Mouse (Mus musculus): ENCODE data around the gene Cdk5rap1. TPM values are rescaled to one million over a fixed set of nuclear protein-coding genes. Genes with fewer than 3 reads are reported as not detected.
A peak's percentile ranks its signal among the peaks of the same experiment; 100 is the strongest.
"Not testable (repeated sequence)": the region's sequence is repeated elsewhere in the genome, so short reads cannot be mapped to it uniquely, and the experiment has no call there.

The Cdk5rap1 gene
- polyA plus RNA-seq, 1 experiment: 23.8 TPM

- not testable (repeated sequence) for H3K4me3 ChIP-seq (ENCODE audit: low read depth, low read length); H3K9ac ChIP-seq (ENCODE audit: low read depth, poor library complexity, severe bottlenecking); H3K4me1 ChIP-seq (ENCODE audit: control insufficient read depth, insufficient read depth, low read length); H3K9me3 ChIP-seq (replicated peaks; ENCODE audit: control insufficient read depth, insufficient read depth, low read length, poor library complexity, severe bottlenecking); H3K27ac ChIP-seq (ENCODE audit: insufficient read depth, low read length); H3K27me3 ChIP-seq (ENCODE audit: control insufficient read depth, insufficient read depth, low read length, poor library complexity, severe bottlenecking); H3K36me3 ChIP-seq (ENCODE audit: control insufficient read depth, insufficient read depth, low read length, poor library complexity, severe bottlenecking)
- TF ChIP-seq CTCF (IDR thresholded peaks at IDR 0.05; ENCODE audit: low read depth, low read length): peak; percentile 32
Observed at GRCm38 (mm10) chr2:154294746-154295145, 78.1 kb downstream of the Cdk5rap1 start.

- Histone ChIP-seq H3K27ac (ENCODE audit: insufficient read depth, low read length) (no peak overlapping the region), H3K9me3 (replicated peaks; ENCODE audit: control insufficient read depth, insufficient read depth, low read length, poor library complexity, severe bottlenecking) (no peaks in the 10 kb centered on the region), H3K9ac (ENCODE audit: low read depth, poor library complexity, severe bottlenecking) (no peak overlapping the region), H3K4me3 (ENCODE audit: low read depth, low read length) (no peak overlapping the region), H3K4me1 (ENCODE audit: control insufficient read depth, insufficient read depth, low read length) (no peaks in the 10 kb centered on the region), H3K36me3 (ENCODE audit: control insufficient read depth, insufficient read depth, low read length, poor library complexity, severe bottlenecking) (no peaks in the 10 kb centered on the region), H3K27me3 (ENCODE audit: control insufficient read depth, insufficient read depth, low read length, poor library complexity, severe bottlenecking) (no peaks in the 10 kb centered on the region)
- TF ChIP-seq POLR2A (IDR thresholded peaks at IDR 0.05; ENCODE audit: insufficient read depth, low read length): no peak
- TF ChIP-seq EP300 (IDR thresholded peaks at IDR 0.05; ENCODE audit: insufficient read depth, low read depth, low read length): no peak
- no peak for TF ChIP-seq CTCF (IDR thresholded peaks at IDR 0.05; ENCODE audit: low read depth, low read length)
Observed at GRCm38 (mm10) chr2:154292833-154293232, 80.0 kb downstream of the Cdk5rap1 start.

DNA sequence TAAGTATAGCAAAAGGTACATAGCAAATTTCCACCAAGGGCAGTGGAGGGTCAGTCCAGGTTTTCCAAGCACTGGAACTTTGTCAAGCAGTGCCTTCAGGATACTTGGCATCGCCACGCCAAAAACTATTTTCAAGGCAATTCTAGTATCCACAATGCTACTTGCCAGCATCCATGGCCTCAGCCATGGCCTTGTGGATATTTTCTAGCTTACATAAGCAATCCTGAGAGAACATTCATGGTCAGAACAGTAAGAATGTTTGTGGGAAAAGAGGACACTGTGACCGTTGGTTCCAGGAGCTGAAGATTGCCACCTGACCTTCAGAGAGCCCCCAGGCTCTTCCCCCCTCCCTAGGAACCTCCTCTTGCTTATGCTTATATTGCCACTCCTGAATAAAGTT is 80.9 kb downstream of the Cdk5rap1 start:
- not testable (repeated sequence) for H3K9me3 ChIP-seq (replicated peaks; ENCODE audit: control insufficient read depth, insufficient read depth, low read length, poor library complexity, severe bottlenecking); H3K4me1 ChIP-seq (ENCODE audit: control insufficient read depth, insufficient read depth, low read length); H3K36me3 ChIP-seq (ENCODE audit: control insufficient read depth, insufficient read depth, low read length, poor library complexity, severe bottlenecking); H3K27ac ChIP-seq (ENCODE audit: insufficient read depth, low read length); H3K27me3 ChIP-seq (ENCODE audit: control insufficient read depth, insufficient read depth, low read length, poor library complexity, severe bottlenecking); H3K4me3 ChIP-seq (ENCODE audit: low read depth, low read length); H3K9ac ChIP-seq (ENCODE audit: low read depth, poor library complexity, severe bottlenecking)

Other genes with a start within 250 kb of the Cdk5rap1 start
- gene Bpifa3, start 242.7 kb downstream of the Cdk5rap1 start, polyA plus RNA-seq (2011; ENCODE audit: insufficient read depth, insufficient read length, low read depth, missing spikeins): not detected in 2 replicates
- not detected in 2 replicates for gene Bpifa1, start 230.1 kb downstream of the Cdk5rap1 start, polyA plus RNA-seq (2011; ENCODE audit: insufficient read depth, insufficient read length, low read depth, missing spikeins)
- not detected in 2 replicates for gene Bpifa5, start 210.4 kb downstream of the Cdk5rap1 start, polyA plus RNA-seq (2011; ENCODE audit: insufficient read depth, insufficient read length, low read depth, missing spikeins)
- gene Bpifb1, start 182.2 kb downstream of the Cdk5rap1 start, polyA plus RNA-seq (2011; ENCODE audit: insufficient read depth, insufficient read length, low read depth, missing spikeins): not detected in 2 replicates
- 0.73 and 0.82 TPM in 2 replicates for gene Bpifb5, start 149.3 kb downstream of the Cdk5rap1 start, polyA plus RNA-seq (2011; ENCODE audit: insufficient read depth, insufficient read length, low read depth, missing spikeins)
- gene Bpifb9a, start 115.2 kb downstream of the Cdk5rap1 start, polyA plus RNA-seq (2011; ENCODE audit: insufficient read depth, insufficient read length, low read depth, missing spikeins): not detected in 2 replicates
- not detected in 2 replicates for gene Bpifb9b, start 65.8 kb downstream of the Cdk5rap1 start, polyA plus RNA-seq (2011; ENCODE audit: insufficient read depth, insufficient read length, low read depth, missing spikeins)
- 11.7 and 13.5 TPM in 2 replicates for gene Snta1, start 35.1 kb upstream of the Cdk5rap1 start, polyA plus RNA-seq (2011; ENCODE audit: insufficient read depth, insufficient read length, low read depth, missing spikeins)
- 79.9 and 89.5 TPM in 2 replicates for gene Cbfa2t2, start 63.5 kb upstream of the Cdk5rap1 start, polyA plus RNA-seq (2011; ENCODE audit: insufficient read depth, insufficient read length, low read depth, missing spikeins)
- gene 1700003F12Rik, start 174.1 kb upstream of the Cdk5rap1 start, polyA plus RNA-seq (2011; ENCODE audit: insufficient read depth, insufficient read length, low read depth, missing spikeins): not detected in 2 replicates
- not detected in 2 replicates for gene Actl10, start 178.8 kb upstream of the Cdk5rap1 start, polyA plus RNA-seq (2011; ENCODE audit: insufficient read depth, insufficient read length, low read depth, missing spikeins)
- 4.0 and 5.1 TPM in 2 replicates for gene Necab3, start 185.9 kb upstream of the Cdk5rap1 start, polyA plus RNA-seq (2011; ENCODE audit: insufficient read depth, insufficient read length, low read depth, missing spikeins)
- 27.0 and 28.0 TPM in 2 replicates for gene E2f1, start 196.9 kb upstream of the Cdk5rap1 start, polyA plus RNA-seq (2011; ENCODE audit: insufficient read depth, insufficient read length, low read depth, missing spikeins)
- gene Pxmp4, start 230.7 kb upstream of the Cdk5rap1 start, polyA plus RNA-seq (2011; ENCODE audit: insufficient read depth, insufficient read length, low read depth, missing spikeins): 8.3 and 9.5 TPM in 2 replicates
- gene Zfp341, start 240.3 kb upstream of the Cdk5rap1 start, polyA plus RNA-seq (2011; ENCODE audit: insufficient read depth, insufficient read length, low read depth, missing spikeins): 3.8 and 5.0 TPM in 2 replicates
- not detected in 2 replicates for gene 4930519P11Rik, start 240.4 kb upstream of the Cdk5rap1 start, polyA plus RNA-seq (2011; ENCODE audit: insufficient read depth, insufficient read length, low read depth, missing spikeins)

Data from ES-Bruce4 (cell line).